Mouse (Mus musculus): ENCODE data around the gene Dnajc6.

- TF ChIP-seq CTCF (IDR thresholded peaks at IDR 0.05; ENCODE audit: borderline replicate concordance, control insufficient read depth, extremely low read depth, insufficient read depth, low read length, poor library complexity) = no peak
- TF ChIP-seq POLR2A (IDR thresholded peaks at IDR 0.05; ENCODE audit: control insufficient read depth, extremely low read depth, insufficient read depth, low read length, poor library complexity) = peak; percentile 28; the same call in 1 of the 2 replicates
Measured at GRCm38 (mm10) chr4:101497336-101497735, 888 bp downstream of the Dnajc6 start.
